Mouse (Mus musculus): ENCODE measurements at regions not wholly inside any gene's neighbourhood (a gene's known extent, or its start where the extent isn't known, plus 50 kb on each side); places are given as distances from the start of the nearest gene placed in this dataset.
"Not testable (repeated sequence)": the region's sequence is repeated elsewhere in the genome, so short reads cannot be mapped to it uniquely, and the experiment has no call there.

- Histone ChIP-seq H3K36me3 (no peaks in the 10 kb centered on the region), H3K4me3 (no peak overlapping the region), H3K27me3 (no peaks in the 10 kb centered on the region), H3K4me2 (no peak overlapping the region), H3K9me3 (no peaks in the 10 kb centered on the region), H3K9ac (no peak overlapping the region), H3K27ac (replicated peaks) (no peak overlapping the region), H3K4me1 (replicated peaks) (0 out of 2 replicates have a peak, but pooled peaks cover 3% of the 10 kb centered on the region)
- 92% methylated on average over 1 of the region's 1 CpGs for WGBS
- ATAC-seq (ENCODE audit: low read depth), result no peak
Observed at GRCm38 (mm10) chr10:35503328-35503727, 208.4 kb downstream of the Amd2 start.

- no peak for ATAC-seq (ENCODE audit: low read depth)
- Histone ChIP-seq H3K36me3 (no peaks in the 10 kb centered on the region), H3K27me3 (no peaks in the 10 kb centered on the region), H3K4me1 (replicated peaks) (0 out of 2 replicates have a peak, but pooled peaks cover 3% of the 10 kb centered on the region), H3K4me2 (no peak overlapping the region), H3K4me3 (no peak overlapping the region), H3K9me3 (no peaks in the 10 kb centered on the region), H3K9ac (no peak overlapping the region), H3K27ac (replicated peaks) (peak overlapping the region; percentile 47; the same call in 1 of the 2 replicates)
- 49% methylated on average over 3 of the region's 3 CpGs for WGBS
Observed at GRCm38 (mm10) chr10:35502620-35503019, 209.1 kb downstream of the Amd2 start.

GRCm38 (mm10) chr10:35502075-35502474, 209.6 kb downstream of the Amd2 start:
- ATAC-seq (ENCODE audit: low read depth), result peak; percentile 72
- Histone ChIP-seq H3K27ac (replicated peaks) (no peak overlapping the region), H3K4me3 (no peak overlapping the region), H3K27me3 (no peaks in the 10 kb centered on the region), H3K9me3 (no peaks in the 10 kb centered on the region), H3K36me3 (no peaks in the 10 kb centered on the region), H3K9ac (no peak overlapping the region), H3K4me1 (replicated peaks) (0 out of 2 replicates have a peak, but pooled peaks cover 3% of the 10 kb centered on the region), H3K4me2 (no peak overlapping the region)
- WGBS, result 65% methylated on average over 1 of the region's 1 CpGs

GRCm38 (mm10) chr10:35478786-35479185, 232.9 kb downstream of the Amd2 start:
- H3K4me2 ChIP-seq; H3K36me3 ChIP-seq; H3K9me3 ChIP-seq; H3K27ac ChIP-seq (replicated peaks); H3K27me3 ChIP-seq; H3K4me1 ChIP-seq (replicated peaks); H3K4me3 ChIP-seq; H3K9ac ChIP-seq; ATAC-seq (ENCODE audit: low read depth): not testable (repeated sequence)
- 80% methylated on average over 5 of the region's 5 CpGs for WGBS

- H3K27ac ChIP-seq (replicated peaks), result no peak overlapping the region
- no peaks in the 10 kb centered on the region for H3K4me1 ChIP-seq (replicated peaks)
- no peak overlapping the region for H3K4me3 ChIP-seq
- no peaks in the 10 kb centered on the region for H3K27me3 ChIP-seq
- H3K9ac ChIP-seq, result no peak overlapping the region
- H3K36me3 ChIP-seq, result no peaks in the 10 kb centered on the region
- no peak overlapping the region for H3K4me2 ChIP-seq
- WGBS, result 73% methylated on average over 1 of the region's 1 CpGs
- no peaks in the 10 kb centered on the region for H3K9me3 ChIP-seq
- ATAC-seq (ENCODE audit: low read depth), result no peak
Observed at GRCm38 (mm10) chr10:35446471-35446870, 265.2 kb downstream of the Amd2 start.

GRCm38 (mm10) chr10:35444916-35445315, 266.8 kb downstream of the Amd2 start:
- H3K9ac ChIP-seq, result no peak overlapping the region
- H3K4me1 ChIP-seq (replicated peaks), result no peaks in the 10 kb centered on the region
- WGBS, result 80% methylated on average over 4 of the region's 4 CpGs
- H3K4me2 ChIP-seq, result no peak overlapping the region
- H3K27me3 ChIP-seq, result no peaks in the 10 kb centered on the region
- H3K27ac ChIP-seq (replicated peaks), result no peak overlapping the region
- H3K36me3 ChIP-seq, result no peaks in the 10 kb centered on the region
- no peak for ATAC-seq (ENCODE audit: low read depth)
- H3K4me3 ChIP-seq, result no peak overlapping the region
- H3K9me3 ChIP-seq, result no peaks in the 10 kb centered on the region

GRCm38 (mm10) chr10:35443911-35444310, 267.8 kb downstream of the Amd2 start:
- Histone ChIP-seq H3K36me3 (no peaks in the 10 kb centered on the region), H3K4me1 (replicated peaks) (no peaks in the 10 kb centered on the region), H3K27me3 (no peaks in the 10 kb centered on the region), H3K9me3 (no peaks in the 10 kb centered on the region), H3K27ac (replicated peaks) (no peak overlapping the region), H3K4me2 (no peak overlapping the region), H3K4me3 (no peak overlapping the region), H3K9ac (no peak overlapping the region)
- WGBS, result 82% methylated on average over 1 of the region's 1 CpGs
- no peak for ATAC-seq (ENCODE audit: low read depth)
